Mouse (Mus musculus) MEL (cell line): Measurements from ENCODE around the gene Clns1a. TPM values are rescaled to one million over a fixed set of nuclear protein-coding genes. Genes with fewer than 3 reads are reported as not detected.

Experiments
- DNase-seq: peaks from one replicate; pipeline ENCODE4 v3.0.0; 2011; ENCODE audit warnings: low read depth, low spot score
- H3K27ac ChIP-seq: 2 replicates; pipeline ENCODE4 v1.5.1; 2012; ENCODE audit warnings: low read depth, mild to moderate bottlenecking, control low read depth, low read length, moderate library complexity; ENCODE audit not compliant: control insufficient read depth
- H3K27me3 ChIP-seq, 2 experiments: fragments of 150-350 bp in 1 of 2; sonication (generic) in 1 of 2; 2 replicates each; pipeline ENCODE4 v1.6.1; 2012; ENCODE audit warnings: low read length in 2 of 2, mild to moderate bottlenecking in 2 of 2, improper control_type of control experiment in 1 of 2, moderate library complexity in 1 of 2; ENCODE audit not compliant: insufficient read depth in 2 of 2, control insufficient read depth in 1 of 2
- H3K36me3 ChIP-seq, 2 experiments: 2 replicates each; pipeline ENCODE4 v1.6.1; 2012 to 2014; ENCODE audit warnings: low read length in 2 of 2, improper control_type of control experiment in 1 of 2, inconsistent platforms in 1 of 2, mild to moderate bottlenecking in 1 of 2; ENCODE audit not compliant: insufficient read depth in 2 of 2, control insufficient read depth in 1 of 2
- H3K4me1 ChIP-seq, 2 experiments: fragments of 150-350 bp in 1 of 2; sonication (generic) in 1 of 2; 2 replicates each; pipeline ENCODE4 v1.6.1; 2012; ENCODE audit warnings: low read length in 2 of 2, improper control_type of control experiment in 1 of 2, mild to moderate bottlenecking in 1 of 2; ENCODE audit not compliant: insufficient read depth in 2 of 2, control insufficient read depth in 1 of 2
- H3K4me3 ChIP-seq, 2 experiments: fragments of 150-350 bp in 1 of 2; sonication (generic) in 1 of 2; 2 replicates each; pipeline ENCODE4 v1.5.1; 2012; ENCODE audit warnings: low read depth in 2 of 2, low read length in 2 of 2, mild to moderate bottlenecking in 2 of 2, moderate library complexity in 2 of 2, control low read depth in 1 of 2, improper control_type of control experiment in 1 of 2; ENCODE audit not compliant: control insufficient read depth in 1 of 2, insufficient read depth in 1 of 2
- H3K79me2 ChIP-seq: 2 replicates; pipeline ENCODE4 v1.6.1; 2012; ENCODE audit warnings: mild to moderate bottlenecking, low read length, moderate library complexity; ENCODE audit not compliant: control insufficient read depth, poor library complexity, insufficient read depth
- H3K9ac ChIP-seq: 2 replicates; pipeline ENCODE4 v1.6.1; 2012; ENCODE audit warnings: low read depth, mild to moderate bottlenecking, control low read depth, low read length, moderate library complexity; ENCODE audit not compliant: control insufficient read depth, poor library complexity, severe bottlenecking
- H3K9me3 ChIP-seq: fragments of 150-350 bp; sonication (generic); replicated peaks from 2 replicates; pipeline ENCODE4 v1.6.1; 2012; ENCODE audit warnings: mild to moderate bottlenecking, low read length, improper control_type of control experiment, moderate library complexity; ENCODE audit not compliant: insufficient read depth
- BHLHE40 ChIP-seq: IDR thresholded peaks from 2 replicates; pipeline ENCODE4 v1.6.1; 2012; ENCODE audit warnings: low read depth, mild to moderate bottlenecking, inconsistent platforms, low read length, improper control_type of control experiment, borderline replicate concordance
- CTCF ChIP-seq, 3 experiments: IDR thresholded peaks in 2 of 3; conservative IDR thresholded peaks in 1 of 3; 2 replicates each; pipeline ENCODE4 v1.5.1; 2011 to 2012; ENCODE audit warnings: low read length in 3 of 3, low read depth in 2 of 3, mild to moderate bottlenecking in 2 of 3, improper control_type of control experiment in 1 of 3, inconsistent platforms in 1 of 3, mixed read lengths in 1 of 3, moderate library complexity in 1 of 3; ENCODE audit not compliant: control insufficient read depth in 1 of 3, insufficient read depth in 1 of 3, poor library complexity in 1 of 3, severe bottlenecking in 1 of 3
- E2F4 ChIP-seq: IDR thresholded peaks from 2 replicates; pipeline ENCODE4 v1.6.1; 2011; ENCODE audit warnings: low read depth, low read length, improper control_type of control experiment, borderline replicate concordance
- ELF1 ChIP-seq: IDR thresholded peaks from 2 replicates; pipeline ENCODE4 v1.6.1; 2014; ENCODE audit warnings: low read depth, mild to moderate bottlenecking, inconsistent platforms, low read length, improper control_type of control experiment, moderate library complexity
- ETS1 ChIP-seq: IDR thresholded peaks from 2 replicates; pipeline ENCODE4 v1.6.1; 2012; ENCODE audit warnings: low read depth, mild to moderate bottlenecking, inconsistent platforms, low read length, improper control_type of control experiment, moderate library complexity
- GABPA ChIP-seq: IDR thresholded peaks from 2 replicates; pipeline ENCODE4 v1.6.1; 2012; ENCODE audit warnings: low read depth, mild to moderate bottlenecking, inconsistent platforms, low read length, improper control_type of control experiment, moderate library complexity
- GATA1 ChIP-seq: IDR thresholded peaks from 2 replicates; pipeline ENCODE4 v1.6.1; 2011; ENCODE audit warnings: low read depth, low read length, improper control_type of control experiment
- JUND ChIP-seq: IDR thresholded peaks from 2 replicates; pipeline ENCODE4 v1.6.1; 2011; ENCODE audit warnings: low read depth, mild to moderate bottlenecking, improper control_type of control experiment, low read length
- KAT2A ChIP-seq: conservative IDR thresholded peaks from 2 replicates; pipeline ENCODE4 v1.6.1; 2012; ENCODE audit warnings: low read depth, low read length, improper control_type of control experiment, inconsistent platforms
- MAX ChIP-seq: IDR thresholded peaks from 2 replicates; pipeline ENCODE4 v1.6.1; 2011; ENCODE audit warnings: low read length, improper control_type of control experiment
- MAZ ChIP-seq: IDR thresholded peaks from 2 replicates; pipeline ENCODE4 v1.6.1; 2012; ENCODE audit warnings: low read depth, mild to moderate bottlenecking, inconsistent platforms, low read length, improper control_type of control experiment
- MEF2A ChIP-seq: IDR thresholded peaks from 2 replicates; pipeline ENCODE4 v1.6.1; 2014; ENCODE audit warnings: low read depth, mild to moderate bottlenecking, inconsistent platforms, low read length, improper control_type of control experiment; ENCODE audit not compliant: poor library complexity, insufficient replicate concordance, severe bottlenecking; ENCODE audit errors: extremely low read depth
- MYC ChIP-seq: IDR thresholded peaks from 2 replicates; pipeline ENCODE4 v1.6.1; 2011; ENCODE audit warnings: low read depth, mild to moderate bottlenecking, low read length, improper control_type of control experiment, moderate library complexity
- NRF1 ChIP-seq: IDR thresholded peaks from 2 replicates; pipeline ENCODE4 v1.6.1; 2014; ENCODE audit warnings: low read depth, mild to moderate bottlenecking, inconsistent platforms, low read length, improper control_type of control experiment, moderate library complexity; ENCODE audit not compliant: poor library complexity, insufficient read depth, severe bottlenecking
- POLR2A ChIP-seq, 2 experiments: IDR thresholded peaks; 2 replicates each; pipeline ENCODE4 v1.6.1; 2011 to 2012; ENCODE audit warnings: low read length in 2 of 2, mild to moderate bottlenecking in 2 of 2, control low read depth in 1 of 2, improper control_type of control experiment in 1 of 2, low read depth in 1 of 2, moderate library complexity in 1 of 2; ENCODE audit not compliant: control insufficient read depth in 1 of 2, insufficient read depth in 1 of 2, poor library complexity in 1 of 2
- POLR2AphosphoS2 ChIP-seq: IDR thresholded peaks from 2 replicates; pipeline ENCODE4 v1.6.1; 2011; ENCODE audit warnings: low read length, improper control_type of control experiment
- RAD21 ChIP-seq: IDR thresholded peaks from 2 replicates; pipeline ENCODE4 v1.6.1; 2011; ENCODE audit warnings: mild to moderate bottlenecking, low read depth, low read length, improper control_type of control experiment
- RCOR1 ChIP-seq: IDR thresholded peaks from 2 replicates; pipeline ENCODE4 v1.6.1; 2012; ENCODE audit warnings: low read depth, mild to moderate bottlenecking, inconsistent platforms, low read length, improper control_type of control experiment
- SIN3A ChIP-seq: IDR thresholded peaks from 2 replicates; pipeline ENCODE4 v1.6.1; 2012; ENCODE audit warnings: low read length, improper control_type of control experiment, inconsistent platforms
- SMC3 ChIP-seq: IDR thresholded peaks from 2 replicates; pipeline ENCODE4 v1.6.1; 2011; ENCODE audit warnings: low read depth, low read length, improper control_type of control experiment
- TAL1 ChIP-seq: IDR thresholded peaks from 2 replicates; pipeline ENCODE4 v1.6.1; 2012; ENCODE audit warnings: mild to moderate bottlenecking, inconsistent platforms, low read length, moderate library complexity, mixed read lengths
- TCF12 ChIP-seq: IDR thresholded peaks from 2 replicates; pipeline ENCODE4 v1.6.1; 2014; ENCODE audit warnings: low read depth, mild to moderate bottlenecking, inconsistent platforms, low read length, improper control_type of control experiment, moderate library complexity
- USF1 ChIP-seq: IDR thresholded peaks from 2 replicates; pipeline ENCODE4 v1.6.1; 2014; ENCODE audit warnings: low read depth, mild to moderate bottlenecking, inconsistent platforms, low read length, improper control_type of control experiment, moderate library complexity
- USF2 ChIP-seq, 2 experiments: IDR thresholded peaks; 2 replicates each; pipeline ENCODE4 v1.6.1; 2011 to 2012; ENCODE audit warnings: improper control_type of control experiment in 2 of 2, low read length in 2 of 2, borderline replicate concordance in 1 of 2, inconsistent platforms in 1 of 2, low read depth in 1 of 2, mild to moderate bottlenecking in 1 of 2; ENCODE audit not compliant: insufficient read depth in 1 of 2
- ZC3H11A ChIP-seq: IDR thresholded peaks from 2 replicates; pipeline ENCODE4 v1.6.1; 2012; ENCODE audit warnings: low read depth, mild to moderate bottlenecking, inconsistent platforms, low read length, improper control_type of control experiment
- ZKSCAN1 ChIP-seq: IDR thresholded peaks from 2 replicates; pipeline ENCODE4 v1.6.1; 2012; ENCODE audit warnings: low read depth, mild to moderate bottlenecking, inconsistent platforms, low read length, improper control_type of control experiment, moderate library complexity
- ZMIZ1 ChIP-seq: IDR thresholded peaks from 2 replicates; pipeline ENCODE4 v1.6.1; 2012; ENCODE audit warnings: low read depth, mild to moderate bottlenecking, inconsistent platforms, low read length, improper control_type of control experiment, moderate library complexity
- ZNF384 ChIP-seq: IDR thresholded peaks from 2 replicates; pipeline ENCODE4 v1.6.1; 2012; ENCODE audit warnings: low read depth, mild to moderate bottlenecking, inconsistent platforms, low read length, improper control_type of control experiment
- polyA plus RNA-seq, 2 experiments: library from polyadenylated mRNA; stranded (reverse) in 1 of 2; unstranded in 1 of 2; fragments of >175 nt in 1 of 2; fragments of >200 nt in 1 of 2; gene quantifications; 2 replicates each; pipeline versions ENCODE4 v1.2.1 to v1.2.4; 2012; ENCODE audit warnings: low replicate concordance in 2 of 2, low read depth in 1 of 2; ENCODE audit not compliant: insufficient read length in 2 of 2, insufficient read depth in 1 of 2, missing spikeins in 1 of 2
- total RNA-seq: library from RNA; depleted of rRNA; stranded (reverse); fragments of 300-350 nt; gene quantifications from 2 replicates; pipeline ENCODE4 v1.2.3, GENCODE M21; 2012

The Clns1a gene
- total and polyA plus RNA-seq, 3 experiments, result 119 to 140 (median 130) TPM

GRCm38 (mm10) chr7:97741756-97742291, 45.4 kb downstream of the Clns1a start (continued):
- no peak for TF ChIP-seq MEF2A
- TF ChIP-seq ETS1, result no peak
- no peak for TF ChIP-seq USF1
- no peak for TF ChIP-seq ZMIZ1
- no peak for TF ChIP-seq SIN3A
- no peak for TF ChIP-seq POLR2AphosphoS2
- no peak for TF ChIP-seq GABPA
- TF ChIP-seq POLR2A (IDR thresholded peaks at IDR 0.05; ENCODE audit: control insufficient read depth in 1 of 2, insufficient read depth in 1 of 2, low read depth in 1 of 2, low read length in 2 of 2, poor library complexity in 1 of 2), result no peak
- TF ChIP-seq TAL1, result peak; percentile 70
- TF ChIP-seq ZKSCAN1, result no peak
- TF ChIP-seq E2F4, result no peak
- TF ChIP-seq RAD21, result no peak
- TF ChIP-seq GATA1, result peak; percentile 71
- no peak for TF ChIP-seq NRF1
- TF ChIP-seq MAX, result 0 out of 2 replicates have a peak, but pooled peaks have one; percentile 8
- TF ChIP-seq MAZ, result no peak
- TF ChIP-seq TCF12, result peak; percentile 67

DNA sequence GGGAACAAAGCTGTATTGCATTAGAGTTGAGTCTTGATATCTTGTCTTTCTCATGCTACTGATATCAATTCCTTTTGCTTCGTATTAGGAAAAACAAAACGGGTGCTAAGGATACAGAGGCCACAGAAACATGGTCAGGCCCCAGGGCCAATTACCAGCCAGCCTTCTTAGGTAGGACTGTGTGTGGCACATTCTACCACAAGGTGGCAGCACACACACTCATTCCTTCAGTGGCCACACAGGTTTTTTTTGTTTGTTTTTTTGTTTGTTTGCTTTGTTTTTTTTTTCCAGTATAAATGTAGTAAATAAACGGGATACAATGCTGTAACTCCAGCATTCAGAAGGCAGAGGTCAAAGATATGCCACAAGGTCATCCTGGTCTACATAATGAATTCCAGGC, 48.9 kb downstream of the Clns1a start:
- Histone ChIP-seq H3K4me1 (peaks cover 7 to 18% of the 10 kb centered on the region in 2 experiments), H3K79me2 (no peaks in the 10 kb centered on the region), H3K36me3 (peaks cover 0 to 14% of the 10 kb centered on the region in 2 experiments; a peak in 2 of 4 replicates), H3K9ac (no peak overlapping the region), H3K9me3 (no peaks in the 10 kb centered on the region), H3K27me3 (no peaks in the 10 kb centered on the region), H3K4me3 (no peak overlapping the region), H3K27ac (no peak overlapping the region)
- TF ChIP-seq GATA1 (no peak), SIN3A (no peak), USF2 (IDR thresholded peaks at IDR 0.05; ENCODE audit: borderline replicate concordance in 1 of 2, insufficient read depth in 1 of 2, low read depth in 1 of 2, low read length in 2 of 2) (no peak), BHLHE40 (no peak), MAZ (no peak), MYC (no peak), NRF1 (no peak), KAT2A (no peak), ZNF384 (peak; percentile 49; the same call in 1 of the 2 replicates), ZKSCAN1 (no peak), JUND (no peak), TCF12 (no peak), RAD21 (peak; percentile 80), CTCF (IDR thresholded peaks at IDR 0.05 in 2 of 3, conservative IDR thresholded peaks at IDR 0.05 in 1 of 3; ENCODE audit: control insufficient read depth in 1 of 3, insufficient read depth in 1 of 3, low read depth in 2 of 3, low read length in 3 of 3, poor library complexity in 1 of 3, severe bottlenecking in 1 of 3) (peak; percentile 65 to 76 (median 70)), RCOR1 (no peak), E2F4 (no peak), ZC3H11A (peak; percentile 51), POLR2AphosphoS2 (no peak), SMC3 (peak; percentile 65), ELF1 (no peak), ZMIZ1 (no peak), USF1 (no peak)
- DNase-seq, result peak; percentile 78
